ENCODE assay signal across 25 mouse cellular contexts in the genomic region with DNA sequence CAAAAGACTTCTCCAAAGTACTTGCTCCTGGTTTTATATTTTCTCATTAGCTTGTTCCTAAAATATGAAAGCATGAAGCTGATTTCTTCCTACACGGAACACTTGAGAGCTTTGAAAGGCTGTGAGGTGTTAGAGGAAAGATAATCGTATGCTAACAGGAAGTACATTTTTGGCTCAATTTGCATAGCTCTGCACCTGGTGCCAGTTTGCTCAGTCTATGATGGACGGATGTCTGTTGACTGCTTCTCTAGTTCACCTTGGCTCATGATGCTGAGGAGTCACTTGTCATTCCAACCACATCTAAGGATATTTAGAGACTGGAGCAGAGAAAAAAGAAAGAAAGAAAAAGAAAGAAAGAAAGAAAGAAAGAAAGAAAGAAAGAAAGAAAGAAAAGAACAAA.
DNase-seq lines count a peak whose midpoint lies in the region; ATAC-seq and TF ChIP-seq lines count a peak whose summit lies in the region.
"Had no signal": no experiment of that assay in that cellular context is flagged by ENCODE, and none has a peak within 500 bp of the region (broad histone marks: within the 10 kb centered on the region; RNA-seq: fewer than 3 reads in every experiment).

No protein-coding gene starts in this region.

- no peak for TF ChIP-seq RAD21 in CH12.LX (IDR thresholded peaks at IDR 0.05; ENCODE audit: low read depth, low read length)

- intact Hi-C loops in left cerebral cortex, postnatal 14 days (cut with DNase I) = no loop called here

- H3K79me2 ChIP-seq in CH12.LX (replicated peaks; ENCODE audit: control insufficient read depth, extremely low read depth, insufficient read depth, poor library complexity, severe bottlenecking) = peaks cover 38% of the 10 kb centered on the region

- peak overlapping the region; percentile 100 for H3K4me2 ChIP-seq in CH12.LX (ENCODE audit: insufficient read depth, low read depth, poor library complexity, severe bottlenecking)
- no peak overlapping the region for H3K4me2 ChIP-seq in hindbrain, embryonic 11.5 days (replicated peaks; ENCODE audit: low read depth, low read length)
- H3K4me2 ChIP-seq: embryonic facial prominence, embryonic 13.5 days; embryonic facial prominence, embryonic 15.5 days; forebrain, embryonic 12.5 days had no signal

- no peaks in the 10 kb centered on the region for H3K27me3 ChIP-seq in CH12.LX (replicated peaks)
- no peaks in the 10 kb centered on the region for H3K27me3 ChIP-seq in hindbrain, embryonic 11.5 days (ENCODE audit: control insufficient read depth, insufficient read depth, low read length)
- H3K27me3 ChIP-seq: embryonic facial prominence, embryonic 13.5 days; embryonic facial prominence, embryonic 15.5 days; forebrain, embryonic 12.5 days; Patski had no signal

- no peak for ATAC-seq in hindbrain, embryonic 11.5 days (ENCODE audit: low FRiP score)
- ATAC-seq: activated CD4-positive, CD25-positive, alpha-beta regulatory T cell, adult 4 months; forebrain, embryonic 14.5 days; forebrain, embryonic 16.5 days; Patski had no signal

- peaks cover 12 to 72% of the 10 kb centered on the region in 2 experiments; a peak in 3 of 4 replicates for H3K4me1 ChIP-seq in CH12.LX (ENCODE audit: control insufficient read depth in 1 of 2, insufficient read depth in 2 of 2)
- no peaks in the 10 kb centered on the region for H3K4me1 ChIP-seq in hindbrain, embryonic 11.5 days (replicated peaks; ENCODE audit: control insufficient read depth, insufficient read depth, low read length)
- H3K4me1 ChIP-seq: embryonic facial prominence, embryonic 13.5 days; embryonic facial prominence, embryonic 15.5 days; forebrain, embryonic 10.5 days; forebrain, embryonic 12.5 days had no signal

- H3K9me3 ChIP-seq in CH12.LX (replicated peaks; ENCODE audit: low read length) = no peaks in the 10 kb centered on the region
- H3K9me3 ChIP-seq in hindbrain, embryonic 11.5 days (ENCODE audit: control insufficient read depth, low read length) = no peaks in the 10 kb centered on the region
- H3K9me3 ChIP-seq: embryonic facial prominence, embryonic 13.5 days; embryonic facial prominence, embryonic 15.5 days; forebrain, embryonic 10.5 days; forebrain, embryonic 12.5 days; G1E had no signal

- WGBS in hindbrain, embryonic 11.5 days = 92% methylated on average over 3 of the region's 3 CpGs

- no peak for TF ChIP-seq CTCF in CH12.LX (conservative IDR thresholded peaks at IDR 0.05 in 1 of 2, IDR thresholded peaks at IDR 0.05 in 1 of 2; ENCODE audit: low read depth in 2 of 2, low read length in 2 of 2)

- no peak for TF ChIP-seq EP300 in CH12.LX (IDR thresholded peaks at IDR 0.05; ENCODE audit: low read length)

- H3K4me3 ChIP-seq in CH12.LX (replicated peaks in 1 of 3; ENCODE audit: low read depth in 2 of 3, low read length in 2 of 3, poor library complexity in 1 of 3) = peak overlapping the region; percentile 49 to 70 (median 55)
- H3K4me3 ChIP-seq in hindbrain, embryonic 11.5 days (ENCODE audit: low read depth, low read length) = no peak overlapping the region
- H3K4me3 ChIP-seq: embryonic facial prominence, embryonic 13.5 days; embryonic facial prominence, embryonic 15.5 days; erythroblast, embryonic 14.5 days; forebrain, embryonic 10.5 days; forebrain, embryonic 12.5 days had no signal

- in situ Hi-C loops in CH12.LX (cut with MboI; ENCODE audit: low pct_ligation_motif_present, low pct_unique_long_range_greater_than_20kb, low sequenced_read_pairs) = no loop called here

- DNase-seq in A20 (ENCODE audit: low read depth, low spot score) (peak; percentile 59), CH12.LX (ENCODE audit: extremely low read depth) (peak; percentile 95)
- peak; percentile 17 for DNase-seq in telencephalon, adult 2 months (ENCODE audit: low read depth, low spot score)
- no peak for DNase-seq in left cerebral cortex, postnatal 14 days (ENCODE audit: low spot score in 2 of 2)
- no peak for DNase-seq in hindbrain, embryonic 11.5 days (ENCODE audit: low spot score)
- DNase-seq: adrenal gland, adult 8-10 months; adrenal gland, postnatal 14 days; adrenal gland, postnatal 36 days; cerebellum, adult 11 months; cerebellum, adult 18-20 months; cerebellum, adult 8-10 months; cerebellum, adult 9-11 months; cerebellum, postnatal 14 days; cerebellum, postnatal 36 days; embryo, embryonic 11 days had no signal

- H3K36me3 ChIP-seq in CH12.LX (replicated peaks in 1 of 2; ENCODE audit: control insufficient read depth in 1 of 2, insufficient read depth in 1 of 2, low read length in 1 of 2) = no peaks in the 10 kb centered on the region
- H3K36me3 ChIP-seq in hindbrain, embryonic 11.5 days (ENCODE audit: control insufficient read depth, insufficient read depth, low read length) = no peaks in the 10 kb centered on the region
- H3K36me3 ChIP-seq: embryonic facial prominence, embryonic 13.5 days; embryonic facial prominence, embryonic 15.5 days; forebrain, embryonic 10.5 days; forebrain, embryonic 12.5 days; G1E had no signal

- H3K27ac ChIP-seq in CH12.LX (ENCODE audit: insufficient read depth, low read depth) = peak overlapping the region; percentile 89
- H3K27ac ChIP-seq in hindbrain, embryonic 11.5 days (ENCODE audit: low read depth, low read length) = no peak overlapping the region
- H3K27ac ChIP-seq: embryonic facial prominence, embryonic 13.5 days; embryonic facial prominence, embryonic 15.5 days; forebrain, embryonic 10.5 days; forebrain, embryonic 12.5 days had no signal

- dilution Hi-C loops in CH12.LX (cut with MboI; ENCODE audit: extremely low pct_ligation_motif_present, extremely low pct_unique_long_range_greater_than_20kb, low sequenced_read_pairs) = no loop called here

- TF ChIP-seq POLR2A in CH12.LX (IDR thresholded peaks at IDR 0.05; ENCODE audit: low read depth, low read length) = peak; percentile 92

- H3K9ac ChIP-seq in CH12.LX (ENCODE audit: insufficient read depth, low read depth) = peak overlapping the region; percentile 70
- no peak overlapping the region for H3K9ac ChIP-seq in hindbrain, embryonic 11.5 days (ENCODE audit: low read depth, low read length)
- H3K9ac ChIP-seq: embryonic facial prominence, embryonic 13.5 days; embryonic facial prominence, embryonic 15.5 days; forebrain, embryonic 12.5 days had no signal

TF ChIP-seq in CH12.LX, 34 proteins besides CTCF, POLR2A, EP300 and RAD21:
- no peak for TF ChIP-seq ZKSCAN1 (IDR thresholded peaks at IDR 0.05; ENCODE audit: borderline replicate concordance, low read depth, low read length)
- peak; percentile 98 for TF ChIP-seq TBP (conservative IDR thresholded peaks at IDR 0.05; ENCODE audit: low read depth, low read length)

Comparison
In these comparisons a context has a peak if more than half of its experiments do, and no peak if none do; other contexts are left out.
1. DNase-seq: peak in A20 (single experiment), CH12.LX (single experiment) and telencephalon, adult 2 months (single experiment); none in left cerebral cortex, postnatal 14 days (0 of 2) and hindbrain, embryonic 11.5 days (single experiment).